Mouse (Mus musculus): ENCODE measurements around the gene Olfr314. TPM values are rescaled to one million over a fixed set of nuclear protein-coding genes. Genes with fewer than 3 reads are reported as not detected.
"Not testable (repeated sequence)": the region's sequence is repeated elsewhere in the genome, so short reads cannot be mapped to it uniquely, and the experiment has no call there.

Gene Olfr314
- polyA plus RNA-seq, 2 experiments, result not detected

GRCm38 (mm10) chr11:58829764-58830163 lies 47.0 kb downstream of the Olfr314 start:
- no peak for TF ChIP-seq POLR2A (IDR thresholded peaks at IDR 0.05; ENCODE audit: borderline replicate concordance, extremely low read depth, insufficient read depth, insufficient read length)
- Histone ChIP-seq H3K4me1 (ENCODE audit: control insufficient read depth, insufficient read depth, low read length) (no peaks in the 10 kb centered on the region), H3K4me3 (replicated peaks; ENCODE audit: low read length) (no peak overlapping the region), H3K4me2 (replicated peaks; ENCODE audit: low read depth, low read length, severe bottlenecking) (no peak overlapping the region), H3K9ac (ENCODE audit: low read depth, low read length, severe bottlenecking) (no peak overlapping the region), H3K36me3 (ENCODE audit: control insufficient read depth, insufficient read depth, low read length) (no peaks in the 10 kb centered on the region), H3K27ac (replicated peaks; ENCODE audit: low read depth, low read length) (no peak overlapping the region), H3K9me3 (ENCODE audit: control insufficient read depth, low read length) (no peaks in the 10 kb centered on the region), H3K27me3 (ENCODE audit: control insufficient read depth, insufficient read depth, low read length) (no peaks in the 10 kb centered on the region)
- no peak for DNase-seq (ENCODE audit: low spot score)
- no peak for ATAC-seq (ENCODE audit: low FRiP score, low read depth)
- 84% methylated on average over 3 of the region's 3 CpGs for WGBS

GRCm38 (mm10) chr11:58832541-58832940 lies 49.8 kb downstream of the Olfr314 start:
- not testable (repeated sequence) for DNase-seq (ENCODE audit: low spot score); H3K27me3 ChIP-seq (ENCODE audit: control insufficient read depth, insufficient read depth, low read length); H3K9ac ChIP-seq (ENCODE audit: low read depth, low read length, severe bottlenecking); ATAC-seq (ENCODE audit: low FRiP score, low read depth); H3K4me3 ChIP-seq (replicated peaks; ENCODE audit: low read length); H3K4me1 ChIP-seq (ENCODE audit: control insufficient read depth, insufficient read depth, low read length); H3K4me2 ChIP-seq (replicated peaks; ENCODE audit: low read depth, low read length, severe bottlenecking); H3K36me3 ChIP-seq (ENCODE audit: control insufficient read depth, insufficient read depth, low read length); H3K27ac ChIP-seq (replicated peaks; ENCODE audit: low read depth, low read length); H3K9me3 ChIP-seq (ENCODE audit: control insufficient read depth, low read length)
- WGBS, result 78% methylated on average over 2 of the region's 3 CpGs

Other genes starting within 250 kb of the Olfr314 start
- gene Olfr330, start 248.1 kb upstream of the Olfr314 start, polyA plus RNA-seq (2012; rRNA removed), result 0.06 TPM in 1 of 2 replicates, not detected in the other
- gene Olfr330, start 248.1 kb upstream of the Olfr314 start, polyA plus RNA-seq (2014; fragmentation: Nextera tagmentation; extraction: Ambion mirVana), result not detected in 2 replicates
- gene Olfr329-ps, start 236.5 kb upstream of the Olfr314 start, polyA plus RNA-seq (2012; rRNA removed), result 0.09 TPM in 1 of 2 replicates, not detected in the other
- gene Olfr329-ps, start 236.5 kb upstream of the Olfr314 start, polyA plus RNA-seq (2014; fragmentation: Nextera tagmentation; extraction: Ambion mirVana), result not detected in 2 replicates
- 0.01 TPM in 1 of 2 replicates, not detected in the other for gene Olfr328, start 227.3 kb upstream of the Olfr314 start, polyA plus RNA-seq (2012; rRNA removed)
- gene Olfr328, start 227.3 kb upstream of the Olfr314 start, polyA plus RNA-seq (2014; fragmentation: Nextera tagmentation; extraction: Ambion mirVana), result 0.07 and 0.11 TPM in 2 replicates
- 0.09 and 0.15 TPM in 2 replicates for gene Olfr224, start 212.4 kb upstream of the Olfr314 start, polyA plus RNA-seq (2012; rRNA removed)
- gene Olfr224, start 212.4 kb upstream of the Olfr314 start, polyA plus RNA-seq (2014; fragmentation: Nextera tagmentation; extraction: Ambion mirVana), result not detected in 2 replicates
- not detected in 2 replicates for gene Olfr325, start 205.2 kb upstream of the Olfr314 start, polyA plus RNA-seq (2012; rRNA removed)
- not detected in 2 replicates for gene Olfr325, start 205.2 kb upstream of the Olfr314 start, polyA plus RNA-seq (2014; fragmentation: Nextera tagmentation; extraction: Ambion mirVana)
- gene Olfr324, start 187.8 kb upstream of the Olfr314 start, polyA plus RNA-seq (2012; rRNA removed), result not detected in 2 replicates
- gene Olfr324, start 187.8 kb upstream of the Olfr314 start, polyA plus RNA-seq (2014; fragmentation: Nextera tagmentation; extraction: Ambion mirVana), result not detected in 2 replicates
- not detected in 2 replicates for gene 2210407C18Rik, start 166.9 kb upstream of the Olfr314 start, polyA plus RNA-seq (2012; rRNA removed)
- gene 2210407C18Rik, start 166.9 kb upstream of the Olfr314 start, polyA plus RNA-seq (2014; fragmentation: Nextera tagmentation; extraction: Ambion mirVana), result not detected in 2 replicates
- gene Olfr323, start 152.5 kb upstream of the Olfr314 start, polyA plus RNA-seq (2012; rRNA removed), result not detected in 2 replicates
- not detected in 2 replicates for gene Olfr323, start 152.5 kb upstream of the Olfr314 start, polyA plus RNA-seq (2014; fragmentation: Nextera tagmentation; extraction: Ambion mirVana)
- 0.06 and 0.14 TPM in 2 replicates for gene Trim58, start 142.5 kb upstream of the Olfr314 start, polyA plus RNA-seq (2012; rRNA removed)
- gene Trim58, start 142.5 kb upstream of the Olfr314 start, polyA plus RNA-seq (2014; fragmentation: Nextera tagmentation; extraction: Ambion mirVana), result not detected in 2 replicates
- gene Olfr322, start 124.2 kb upstream of the Olfr314 start, polyA plus RNA-seq (2012; rRNA removed), result not detected in 2 replicates
- gene Olfr322, start 124.2 kb upstream of the Olfr314 start, polyA plus RNA-seq (2014; fragmentation: Nextera tagmentation; extraction: Ambion mirVana), result not detected in 2 replicates
- gene Olfr320, start 101.9 kb upstream of the Olfr314 start, polyA plus RNA-seq (2012; rRNA removed), result not detected in 2 replicates
- gene Olfr320, start 101.9 kb upstream of the Olfr314 start, polyA plus RNA-seq (2014; fragmentation: Nextera tagmentation; extraction: Ambion mirVana), result not detected in 2 replicates
- not detected in 2 replicates for gene Olfr319, start 83.8 kb upstream of the Olfr314 start, polyA plus RNA-seq (2012; rRNA removed)
- gene Olfr319, start 83.8 kb upstream of the Olfr314 start, polyA plus RNA-seq (2014; fragmentation: Nextera tagmentation; extraction: Ambion mirVana), result not detected in 2 replicates
- gene Olfr318, start 58.9 kb upstream of the Olfr314 start, polyA plus RNA-seq (2012; rRNA removed), result not detected in 2 replicates
- gene Olfr318, start 58.9 kb upstream of the Olfr314 start, polyA plus RNA-seq (2014; fragmentation: Nextera tagmentation; extraction: Ambion mirVana), result not detected in 2 replicates
- not detected in 2 replicates for gene Olfr317, start 43.7 kb upstream of the Olfr314 start, polyA plus RNA-seq (2012; rRNA removed)
- gene Olfr317, start 43.7 kb upstream of the Olfr314 start, polyA plus RNA-seq (2014; fragmentation: Nextera tagmentation; extraction: Ambion mirVana), result not detected in 2 replicates
- not detected in 2 replicates for gene Olfr316, start 30.2 kb upstream of the Olfr314 start, polyA plus RNA-seq (2012; rRNA removed)
- not detected in 2 replicates for gene Olfr316, start 30.2 kb upstream of the Olfr314 start, polyA plus RNA-seq (2014; fragmentation: Nextera tagmentation; extraction: Ambion mirVana)
- gene Olfr315, start 9.8 kb upstream of the Olfr314 start, polyA plus RNA-seq (2012; rRNA removed), result not detected in 2 replicates
- not detected in 2 replicates for gene Olfr315, start 9.8 kb upstream of the Olfr314 start, polyA plus RNA-seq (2014; fragmentation: Nextera tagmentation; extraction: Ambion mirVana)
- gene Fam183b, start 19.0 kb downstream of the Olfr314 start, polyA plus RNA-seq (2012; rRNA removed), result not detected in 2 replicates
- not detected in 2 replicates for gene Fam183b, start 19.0 kb downstream of the Olfr314 start, polyA plus RNA-seq (2014; fragmentation: Nextera tagmentation; extraction: Ambion mirVana)
- gene Olfr313, start 32.0 kb downstream of the Olfr314 start, polyA plus RNA-seq (2012; rRNA removed), result not detected in 2 replicates
- not detected in 2 replicates for gene Olfr313, start 32.0 kb downstream of the Olfr314 start, polyA plus RNA-seq (2014; fragmentation: Nextera tagmentation; extraction: Ambion mirVana)
- gene Olfr312, start 46.3 kb downstream of the Olfr314 start, polyA plus RNA-seq (2012; rRNA removed), result not detected in 2 replicates
- not detected in 2 replicates for gene Olfr312, start 46.3 kb downstream of the Olfr314 start, polyA plus RNA-seq (2014; fragmentation: Nextera tagmentation; extraction: Ambion mirVana)
- gene Olfr311, start 56.3 kb downstream of the Olfr314 start, polyA plus RNA-seq (2012; rRNA removed), result not detected in 2 replicates
- gene Olfr311, start 56.3 kb downstream of the Olfr314 start, polyA plus RNA-seq (2014; fragmentation: Nextera tagmentation; extraction: Ambion mirVana), result not detected in 2 replicates
- gene Gm12258, start 64.2 kb downstream of the Olfr314 start, polyA plus RNA-seq (2012; rRNA removed), result 12.5 and 16.2 TPM in 2 replicates
- 10.7 and 10.9 TPM in 2 replicates for gene Gm12258, start 64.2 kb downstream of the Olfr314 start, polyA plus RNA-seq (2014; fragmentation: Nextera tagmentation; extraction: Ambion mirVana)
- 5.5 and 5.7 TPM in 2 replicates for gene 2810021J22Rik, start 84.3 kb downstream of the Olfr314 start, polyA plus RNA-seq (2012; rRNA removed)
- gene 2810021J22Rik, start 84.3 kb downstream of the Olfr314 start, polyA plus RNA-seq (2014; fragmentation: Nextera tagmentation; extraction: Ambion mirVana), result 7.8 and 9.2 TPM in 2 replicates
- 5.0 and 6.4 TPM in 2 replicates for gene Zfp39, start 121.3 kb downstream of the Olfr314 start, polyA plus RNA-seq (2012; rRNA removed)
- gene Zfp39, start 121.3 kb downstream of the Olfr314 start, polyA plus RNA-seq (2014; fragmentation: Nextera tagmentation; extraction: Ambion mirVana), result 7.4 and 7.7 TPM in 2 replicates
- 0.04 and 0.05 TPM in 2 replicates for gene Btnl10, start 135.0 kb downstream of the Olfr314 start, polyA plus RNA-seq (2012; rRNA removed)
- gene Btnl10, start 135.0 kb downstream of the Olfr314 start, polyA plus RNA-seq (2014; fragmentation: Nextera tagmentation; extraction: Ambion mirVana), result not detected in 2 replicates
- 248 and 327 TPM in 2 replicates for gene Rnf187, start 156.0 kb downstream of the Olfr314 start, polyA plus RNA-seq (2012; rRNA removed)
- 284 and 312 TPM in 2 replicates for gene Rnf187, start 156.0 kb downstream of the Olfr314 start, polyA plus RNA-seq (2014; fragmentation: Nextera tagmentation; extraction: Ambion mirVana)
- gene Hist3h2ba, start 166.0 kb downstream of the Olfr314 start, polyA plus RNA-seq (2012; rRNA removed), result 81.5 and 90.3 TPM in 2 replicates
- 14.6 and 19.3 TPM in 2 replicates for gene Hist3h2ba, start 166.0 kb downstream of the Olfr314 start, polyA plus RNA-seq (2014; fragmentation: Nextera tagmentation; extraction: Ambion mirVana)
- 28.2 and 33.2 TPM in 2 replicates for gene Hist3h2a, start 171.7 kb downstream of the Olfr314 start, polyA plus RNA-seq (2012; rRNA removed)
- 25.4 and 26.0 TPM in 2 replicates for gene Hist3h2a, start 171.7 kb downstream of the Olfr314 start, polyA plus RNA-seq (2014; fragmentation: Nextera tagmentation; extraction: Ambion mirVana)
- gene Trim17, start 171.7 kb downstream of the Olfr314 start, polyA plus RNA-seq (2012; rRNA removed), result 0.87 and 1.3 TPM in 2 replicates
- 1.2 and 1.3 TPM in 2 replicates for gene Trim17, start 171.7 kb downstream of the Olfr314 start, polyA plus RNA-seq (2014; fragmentation: Nextera tagmentation; extraction: Ambion mirVana)
- 29.7 and 34.2 TPM in 2 replicates for gene Trim11, start 195.1 kb downstream of the Olfr314 start, polyA plus RNA-seq (2012; rRNA removed)
- gene Trim11, start 195.1 kb downstream of the Olfr314 start, polyA plus RNA-seq (2014; fragmentation: Nextera tagmentation; extraction: Ambion mirVana), result 21.4 and 21.5 TPM in 2 replicates